Mouse (Mus musculus) embryonic facial prominence, embryonic 11.5 days (tissue): ENCODE results near the gene Zfp280c. TPM values are rescaled to one million over a fixed set of nuclear protein-coding genes. Genes with fewer than 3 reads are reported as not detected.

Source experiments
- ATAC-seq: fragments of 200-750 bp; cut with Nextera tagmentation; replicated peaks from 2 replicates; pipeline ENCODE4 v1.8.0; 2017; ENCODE audit warnings: low read depth; ENCODE audit not compliant: insufficient number of reproducible peaks, low FRiP score, low TSS enrichment
- DNase-seq: peaks from one replicate; pipeline ENCODE4 v3.0.0-alpha.2; 2015; ENCODE audit warnings: low spot score
- H3K27ac ChIP-seq: fragments of 300-500 bp; sonication (generic); replicated peaks from 2 replicates; pipeline ENCODE4 v1.5.1; 2014; ENCODE audit warnings: mild to moderate bottlenecking, low read depth, low read length, control low read depth
- H3K27me3 ChIP-seq: fragments of 300-500 bp; sonication (generic); 2 replicates; pipeline ENCODE4 v1.6.1; 2014; ENCODE audit warnings: mild to moderate bottlenecking, low read length, moderate library complexity, mixed read lengths; ENCODE audit not compliant: control insufficient read depth, insufficient read depth
- H3K36me3 ChIP-seq: fragments of 300-500 bp; sonication (generic); replicated peaks from 2 replicates; pipeline ENCODE4 v1.6.1; 2014; ENCODE audit warnings: low read depth, mild to moderate bottlenecking, low read length, moderate library complexity, mixed read lengths; ENCODE audit not compliant: control insufficient read depth, insufficient read depth
- H3K4me1 ChIP-seq: fragments of 300-500 bp; sonication (generic); 2 replicates; pipeline ENCODE4 v1.6.1; 2014; ENCODE audit warnings: low read length, mixed read lengths; ENCODE audit not compliant: control insufficient read depth, insufficient read depth
- H3K4me2 ChIP-seq: fragments of 300-500 bp; sonication (generic); 2 replicates; pipeline ENCODE4 v1.6.1; 2014; ENCODE audit warnings: low read depth, mild to moderate bottlenecking, control low read depth, low read length, moderate library complexity
- H3K4me3 ChIP-seq: fragments of 300-500 bp; sonication (generic); 2 replicates; pipeline ENCODE4 v1.5.1; 2014; ENCODE audit warnings: low read depth, low read length, control low read depth
- H3K9ac ChIP-seq: fragments of 300-500 bp; sonication (generic); replicated peaks from 2 replicates; pipeline ENCODE4 v1.6.1; 2014; ENCODE audit warnings: mild to moderate bottlenecking, control low read depth, low read length
- H3K9me3 ChIP-seq: fragments of 300-500 bp; sonication (generic); replicated peaks from 2 replicates; pipeline ENCODE4 v1.6.1; 2016; ENCODE audit warnings: mild to moderate bottlenecking, low read length, inconsistent platforms, mixed read lengths; ENCODE audit not compliant: control insufficient read depth
- WGBS: fragments of 180-500 bp; shearing (Covaris S2); extraction: QIAGEN DNeasy Blood & Tissue Kit; methylation state at CpG from one replicate; pipeline ENCODE4 v1.1.7; 2014; 5-methylcytosine and 5-hydroxymethylcytosine counted together
- polyA plus RNA-seq: library from polyadenylated mRNA; unstranded; fragments of >200 nt; fragmentation: Nextera tagmentation; extraction: Ambion mirVana; gene quantifications from 2 replicates; pipeline ENCODE4 v1.2.1, GENCODE M21; 2014

Gene Zfp280c
- polyA plus RNA-seq = 21.6 and 25.2 TPM in 2 replicates

DNA sequence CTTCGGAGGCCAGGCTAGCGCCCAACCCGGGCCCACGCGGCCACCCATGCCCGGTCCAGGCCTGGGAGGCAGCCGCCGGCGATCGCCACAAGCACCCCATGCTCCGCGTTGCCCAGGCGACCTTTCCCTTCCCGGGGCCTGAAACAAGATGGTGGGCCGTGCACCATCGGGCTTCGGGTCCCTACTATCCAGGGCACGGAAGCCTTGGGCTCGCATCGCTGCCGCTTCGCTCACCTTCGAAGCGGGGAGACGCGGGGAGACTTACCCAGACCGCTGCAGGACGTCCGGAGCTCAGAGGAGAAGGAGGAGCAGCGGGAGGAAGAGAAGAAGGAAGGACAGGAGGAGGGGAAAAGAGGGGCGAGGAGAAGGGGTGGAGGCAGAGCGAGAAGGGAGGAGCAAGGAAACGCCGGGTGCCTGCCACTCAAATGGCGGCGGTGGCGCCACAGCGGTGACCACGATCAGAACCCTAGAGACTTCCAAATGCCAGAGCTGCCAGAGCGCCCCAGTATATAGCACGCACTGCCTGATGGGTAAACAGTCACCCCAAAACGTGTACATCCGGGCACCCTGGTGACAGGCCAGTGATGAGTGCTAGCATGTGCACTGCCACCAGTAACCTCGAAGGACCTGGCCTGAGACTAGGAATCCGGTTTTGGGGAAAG lies at the start of gene Zfp280c:
TSS of gene Zfp280c (minus strand) at position 406 of the 662 bp plus-strand sequence.
- H3K27me3 ChIP-seq = no peaks in the 10 kb centered on the region
- H3K27ac ChIP-seq = peak within 1 kb of the TSS; percentile 72
- DNase-seq (peak; percentile 71), ATAC-seq (peak; percentile 88)
- no peaks in the 10 kb centered on the region for H3K9me3 ChIP-seq
- no peaks in the 10 kb centered on the region for H3K36me3 ChIP-seq
- H3K4me1 ChIP-seq = no peaks in the 10 kb centered on the region
- peak within 1 kb of the TSS; percentile 64 for H3K4me3 ChIP-seq
- H3K4me2 ChIP-seq = peak within 1 kb of the TSS; percentile 41
- H3K9ac ChIP-seq = peak within 1 kb of the TSS; percentile 74
- WGBS = 17% methylated on average over 44 of the region's 45 CpGs

DNA sequence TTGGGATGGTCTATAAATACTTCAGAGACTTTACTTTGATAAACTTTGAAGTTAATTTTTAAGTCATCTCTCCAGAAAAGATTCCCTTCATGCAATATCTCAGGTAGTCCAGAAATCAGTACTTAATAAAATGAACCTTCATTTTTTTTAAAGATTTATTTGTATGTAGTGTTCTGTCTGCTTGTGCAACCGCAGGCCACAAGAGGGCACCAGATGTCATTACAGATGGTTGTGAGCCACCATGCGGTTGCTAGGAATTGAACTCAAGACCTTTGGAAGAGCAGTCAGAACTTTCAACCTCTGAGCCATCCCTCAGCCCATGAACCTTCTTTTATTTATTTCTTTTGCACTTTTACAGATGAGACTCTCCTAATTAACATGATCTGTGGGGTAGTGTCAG lies 42.7 kb upstream of the Zfp280c start:
- H3K27me3 ChIP-seq = no peaks in the 10 kb centered on the region
- no peaks in the 10 kb centered on the region for H3K4me1 ChIP-seq
- no peaks in the 10 kb centered on the region for H3K9me3 ChIP-seq
- no peak overlapping the region for H3K4me2 ChIP-seq
- 68% methylated on average over 2 of the region's 2 CpGs for WGBS
- no peak overlapping the region for H3K9ac ChIP-seq
- H3K4me3 ChIP-seq = no peak overlapping the region
- peak; percentile 0 for DNase-seq
- H3K27ac ChIP-seq = no peak overlapping the region
- ATAC-seq = no peak
- H3K36me3 ChIP-seq = no peaks in the 10 kb centered on the region

DNA sequence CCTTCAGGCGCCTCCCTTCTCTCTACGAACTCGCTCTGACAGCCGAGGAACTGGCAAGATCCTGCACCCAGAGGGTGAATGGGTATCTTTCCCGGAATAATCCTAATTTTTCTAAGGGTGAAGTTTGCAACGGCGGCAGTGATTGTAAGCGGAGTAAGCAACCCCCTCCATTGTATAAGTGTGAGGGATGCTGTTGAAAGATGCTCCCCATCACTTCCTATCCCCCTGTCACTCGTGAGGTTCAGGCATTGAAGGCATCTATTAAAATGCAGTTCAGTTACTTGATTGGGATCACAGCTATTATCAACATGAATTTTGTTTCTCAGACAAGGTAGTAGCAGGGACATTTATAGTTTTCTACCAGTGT lies 29.7 kb upstream of the Zfp280c start:
- Histone ChIP-seq H3K9ac (peak overlapping the region; percentile 52), H3K27ac (no peak overlapping the region), H3K4me1 (no peaks in the 10 kb centered on the region), H3K36me3 (no peaks in the 10 kb centered on the region), H3K4me2 (peak overlapping the region; percentile 40), H3K27me3 (no peaks in the 10 kb centered on the region), H3K9me3 (no peaks in the 10 kb centered on the region), H3K4me3 (peak overlapping the region; percentile 55)
- DNase-seq (no peak), ATAC-seq (no peak; the same call in 1 of the 2 replicates)
- 32% methylated on average over 9 of the region's 9 CpGs for WGBS

DNA sequence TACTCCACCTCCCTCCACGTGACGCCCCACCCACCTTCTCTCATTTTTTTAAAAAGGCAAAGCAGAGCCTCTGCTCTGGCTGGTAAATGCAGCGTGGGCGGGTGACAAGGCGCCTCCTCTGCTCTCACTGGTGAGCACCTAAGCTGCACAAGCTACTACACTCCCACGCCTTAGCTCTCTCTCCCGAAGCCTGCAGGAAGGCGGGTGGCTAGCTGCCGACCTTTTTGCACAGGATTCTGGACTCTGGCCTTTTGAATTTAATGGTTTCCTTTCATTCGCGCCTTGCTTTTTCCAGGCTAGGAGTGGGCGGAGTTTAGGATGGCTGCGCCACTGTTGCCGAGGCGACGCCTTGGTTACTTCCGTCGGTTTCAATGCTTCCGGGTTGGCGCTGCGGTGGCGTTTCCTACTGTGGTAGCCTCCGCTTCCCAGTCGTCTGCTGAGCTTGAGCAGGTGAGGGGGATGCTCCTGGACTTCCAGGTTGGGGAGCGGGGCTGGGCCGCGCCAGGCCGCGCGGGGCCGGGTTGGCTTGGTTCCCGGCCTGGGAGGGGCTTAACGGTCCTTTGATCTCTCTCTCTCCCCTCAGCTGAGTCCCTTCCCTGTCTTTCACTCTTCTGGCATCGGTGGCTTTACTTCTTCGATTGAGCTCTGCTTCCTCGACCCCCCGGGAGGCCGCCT lies 29.2 kb upstream of the Zfp280c start, which contains the start of gene Slc25a14:
TSS of gene Slc25a14 (plus strand) at position 35 of the 675 bp plus-strand sequence.
- Histone ChIP-seq H3K4me1 (no peaks in the 10 kb centered on the region), H3K27ac (no peak within 1 kb of the TSS; the same call in 1 of the 2 replicates), H3K4me3 (peak within 1 kb of the TSS; percentile 55), H3K27me3 (no peaks in the 10 kb centered on the region), H3K9me3 (no peaks in the 10 kb centered on the region), H3K4me2 (peak within 1 kb of the TSS; percentile 40), H3K9ac (peak within 1 kb of the TSS; percentile 52), H3K36me3 (no peaks in the 10 kb centered on the region)
- ATAC-seq (peak; percentile 98), DNase-seq (peak; percentile 85)
- 18% methylated on average over 38 of the region's 38 CpGs for WGBS

DNA sequence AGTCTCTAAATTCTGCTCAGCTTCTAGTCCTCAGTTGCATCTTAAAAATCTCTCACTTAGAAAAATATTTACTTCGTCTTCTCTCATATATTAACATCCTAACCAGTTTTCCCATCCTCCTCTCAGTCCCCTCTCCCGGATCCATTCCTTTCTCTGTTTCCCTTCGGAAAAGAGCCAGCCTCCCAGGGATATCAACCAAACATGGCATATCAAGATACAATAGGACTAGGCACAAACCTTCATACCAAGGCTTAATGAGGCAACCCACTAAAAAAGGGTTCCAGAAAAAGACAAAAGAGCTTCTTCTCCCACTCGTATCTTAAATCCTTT lies 28.7 kb upstream of the Zfp280c start:
- WGBS = 22% methylated on average over 4 of the region's 4 CpGs
- ATAC-seq = peak; percentile 37; the same call in 1 of the 2 replicates
- Histone ChIP-seq H3K4me3 (peak overlapping the region; percentile 55), H3K4me1 (no peaks in the 10 kb centered on the region), H3K9ac (peak overlapping the region; percentile 52; the same call in 1 of the 2 replicates), H3K27ac (no peak overlapping the region; the same call in 1 of the 2 replicates), H3K36me3 (no peaks in the 10 kb centered on the region), H3K9me3 (no peaks in the 10 kb centered on the region), H3K27me3 (no peaks in the 10 kb centered on the region), H3K4me2 (peak overlapping the region; percentile 40; the same call in 1 of the 2 replicates)
- no peak for DNase-seq

DNA sequence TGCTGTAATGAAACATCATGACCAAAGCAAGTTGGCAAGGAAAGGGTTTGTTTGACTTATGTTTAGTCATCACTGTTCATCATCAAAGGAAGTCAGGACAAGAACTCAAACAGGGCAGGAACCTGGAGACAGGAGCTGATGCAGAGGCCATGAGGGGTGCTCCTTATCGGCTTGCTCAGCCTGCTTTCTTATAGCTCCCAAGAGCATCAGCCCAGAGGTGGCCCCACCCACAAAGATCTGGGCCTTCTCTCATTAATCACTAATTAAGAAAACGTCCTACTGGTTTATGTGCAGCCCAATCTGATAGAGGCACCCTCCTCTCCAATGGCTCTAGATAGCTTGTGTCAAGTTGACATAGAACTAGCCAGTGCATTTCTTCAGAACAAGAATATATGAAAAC lies 10.6 kb upstream of the Zfp280c start:
- Histone ChIP-seq H3K27ac (no peak overlapping the region), H3K9ac (no peak overlapping the region), H3K4me1 (no peaks in the 10 kb centered on the region), H3K4me2 (no peak overlapping the region), H3K27me3 (no peaks in the 10 kb centered on the region), H3K36me3 (no peaks in the 10 kb centered on the region), H3K9me3 (no peaks in the 10 kb centered on the region), H3K4me3 (no peak overlapping the region)
- no peak for DNase-seq
- ATAC-seq = no peak
- 57% methylated on average over 2 of the region's 2 CpGs for WGBS

DNA sequence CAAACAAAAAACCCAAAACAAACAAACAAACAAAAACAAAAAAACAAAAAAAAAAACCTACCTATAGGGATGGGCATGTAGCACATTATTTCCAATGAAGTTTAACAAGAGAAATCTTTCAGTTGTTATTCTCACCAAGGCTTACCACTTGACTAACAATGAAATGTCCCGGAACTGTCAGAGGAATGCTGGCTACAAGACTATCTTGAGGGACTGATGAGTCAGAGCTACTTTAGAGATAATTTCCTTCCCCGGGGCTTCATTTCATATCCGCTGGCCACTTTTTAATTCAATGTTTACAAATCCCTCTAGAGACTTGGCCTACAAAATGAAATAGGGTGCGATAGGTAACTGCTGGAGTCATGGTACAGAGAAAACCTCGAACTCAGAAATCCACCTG lies 2.6 kb upstream of the Zfp280c start:
- H3K9me3 ChIP-seq = no peaks in the 10 kb centered on the region
- no peaks in the 10 kb centered on the region for H3K4me1 ChIP-seq
- no peaks in the 10 kb centered on the region for H3K27me3 ChIP-seq
- H3K36me3 ChIP-seq = no peaks in the 10 kb centered on the region
- DNase-seq = no peak
- no peak overlapping the region for H3K9ac ChIP-seq
- WGBS = 85% methylated on average over 5 of the region's 5 CpGs
- H3K4me3 ChIP-seq = no peak overlapping the region
- no peak overlapping the region for H3K27ac ChIP-seq
- H3K4me2 ChIP-seq = no peak overlapping the region
- no peak for ATAC-seq

DNA sequence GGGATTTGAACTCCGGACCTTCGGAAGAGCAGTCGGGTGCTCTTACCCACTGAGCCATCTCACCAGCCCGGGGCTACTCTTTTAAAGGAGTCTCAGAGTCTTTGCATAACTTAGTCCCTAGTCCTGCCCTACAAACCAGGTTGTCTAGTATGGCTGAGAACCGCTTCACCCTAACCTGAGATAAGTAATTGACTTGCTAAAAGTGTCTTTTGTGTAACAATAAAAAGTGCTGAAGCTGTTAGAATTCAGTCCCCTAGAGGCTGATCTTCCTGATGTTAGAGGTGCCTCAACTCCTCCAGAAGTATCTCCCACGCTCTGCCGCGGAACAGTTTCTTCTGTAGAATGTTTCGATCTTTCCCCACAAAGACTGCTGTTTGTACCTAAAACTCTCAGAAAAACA lies 1.7 kb upstream of the Zfp280c start:
- Histone ChIP-seq H3K9me3 (no peaks in the 10 kb centered on the region), H3K4me3 (no peak overlapping the region), H3K4me2 (no peak overlapping the region), H3K27ac (no peak overlapping the region), H3K9ac (no peak overlapping the region), H3K4me1 (no peaks in the 10 kb centered on the region), H3K27me3 (no peaks in the 10 kb centered on the region), H3K36me3 (no peaks in the 10 kb centered on the region)
- no peak for ATAC-seq
- no peak for DNase-seq
- 82% methylated on average over 9 of the region's 9 CpGs for WGBS
